In the genomic region with DNA sequence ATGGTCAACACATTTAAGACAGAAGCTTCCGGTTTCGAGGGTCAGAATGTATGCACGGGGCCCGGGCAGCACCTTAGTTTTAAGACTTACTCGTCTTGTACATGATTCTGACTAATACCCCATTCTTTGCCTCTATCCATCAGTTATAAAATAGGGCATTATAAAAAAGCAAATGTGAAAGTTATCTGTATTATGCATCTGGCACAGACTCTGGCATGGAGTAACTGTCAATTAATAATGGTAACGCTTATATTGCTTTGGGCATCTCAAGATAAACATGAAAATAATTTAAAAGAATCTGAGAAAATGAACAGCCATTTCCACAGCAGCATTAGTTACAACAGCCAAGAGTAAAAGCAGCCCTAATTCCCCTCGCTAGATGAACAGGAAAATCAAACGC, we compare ENCODE assay signal across 27 mouse cellular contexts. TPM values are rescaled to one million over a fixed set of nuclear protein-coding genes. Genes with fewer than 3 reads are reported as not detected.
"Had no signal": no experiment of that assay in that cellular context is flagged by ENCODE, and none has a peak within 500 bp of the region (broad histone marks: within the 10 kb centered on the region; RNA-seq: fewer than 3 reads in every experiment).

No protein-coding gene starts in this region.

- H3K27ac ChIP-seq: lung, embryonic 15.5 days; macrophage; midbrain, embryonic 10.5 days; midbrain, embryonic 12.5 days; neural tube, embryonic 13.5 days; neural tube, embryonic 15.5 days had no signal

- H3K27me3 ChIP-seq: lung, embryonic 15.5 days; midbrain, embryonic 12.5 days; neural tube, embryonic 13.5 days; neural tube, embryonic 15.5 days had no signal

- H3K4me3 ChIP-seq: lung, embryonic 15.5 days; megakaryocyte, embryonic 14.5 days; midbrain, embryonic 10.5 days; midbrain, embryonic 12.5 days; myocyte; neural tube, embryonic 13.5 days; neural tube, embryonic 15.5 days had no signal

- H3K9ac ChIP-seq: lung, embryonic 15.5 days; midbrain, embryonic 12.5 days; neural tube, embryonic 13.5 days; neural tube, embryonic 15.5 days had no signal

- H3K4me2 ChIP-seq: lung, embryonic 15.5 days; midbrain, embryonic 12.5 days; neural tube, embryonic 13.5 days; neural tube, embryonic 15.5 days had no signal

- H3K9me3 ChIP-seq: lung, embryonic 15.5 days; megakaryocyte, embryonic 14.5 days; midbrain, embryonic 10.5 days; midbrain, embryonic 12.5 days; neural tube, embryonic 13.5 days; neural tube, embryonic 15.5 days had no signal

- ATAC-seq: lung, postnatal 0 days; midbrain, embryonic 16.5 days had no signal

- DNase-seq: lung, adult 2 months; lung, postnatal 14 days; lung, postnatal 36 days; midbrain, embryonic 14.5 days; retina, postnatal 1 day; right cerebral cortex, adult 18-20 months; right cerebral cortex, postnatal 25 days; right cerebral cortex, postnatal 4 days; spleen, adult 18-20 months; thymus, adult 18-20 months; thymus, postnatal 14 days; thymus, postnatal 36 days had no signal

- H3K36me3 ChIP-seq: lung, embryonic 15.5 days; midbrain, embryonic 10.5 days; midbrain, embryonic 12.5 days; neural tube, embryonic 13.5 days; neural tube, embryonic 15.5 days had no signal

RNA-seq across cellular contexts. Expression of a gene that starts 2.4 kb away (rescaled TPM):
- polyA plus RNA-seq: lung, adult 2 months; lung, embryonic 15.5 days; lung, postnatal 0 days; macrophage; myocyte; neural tube, embryonic 11.5 days; neural tube, embryonic 13.5 days; neural tube, embryonic 15.5 days; small intestine, adult 2 months; stomach, embryonic 14.5 days; stomach, embryonic 16.5 days; thymus, postnatal 0 days had no signal

RNA-seq across cellular contexts. Expression of a gene that starts 25.9 kb away (rescaled TPM):
- polyA plus RNA-seq: lung, postnatal 0 days; macrophage; midbrain, embryonic 14.5 days; midbrain, embryonic 16.5 days; neural tube, embryonic 15.5 days; small intestine, adult 2 months had no signal

RNA-seq across cellular contexts. Expression of a gene that starts 33.8 kb away (rescaled TPM):
- polyA plus RNA-seq: macrophage had no signal
